Mouse (Mus musculus) 416B (cell line): ENCODE results near the gene Tln2.

Experiments
- DNase-seq: peaks from one replicate; pipeline ENCODE4 v3.0.0; 2011; ENCODE audit warnings: low read depth

Tln2 gene

GRCm38 (mm10) chr9:67545794-67546193 is 13.7 kb downstream of the Tln2 start:
- DNase-seq, result no peak

GRCm38 (mm10) chr9:67544783-67545182 is 14.7 kb downstream of the Tln2 start:
- no peak for DNase-seq

- no peak for DNase-seq
Measured at GRCm38 (mm10) chr9:67541948-67542347, 17.6 kb downstream of the Tln2 start.

GRCm38 (mm10) chr9:67539776-67540706 is 19.5 kb downstream of the Tln2 start:
- no peak for DNase-seq

GRCm38 (mm10) chr9:67534420-67534819 is 25.1 kb downstream of the Tln2 start:
- DNase-seq, result no peak

- no peak for DNase-seq
Measured at GRCm38 (mm10) chr9:67533260-67533659, 26.2 kb downstream of the Tln2 start.

GRCm38 (mm10) chr9:67532631-67533030 is 26.9 kb downstream of the Tln2 start:
- no peak for DNase-seq

- no peak for DNase-seq
Measured at GRCm38 (mm10) chr9:67529600-67529999, 29.9 kb downstream of the Tln2 start.

- no peak for DNase-seq
Measured at GRCm38 (mm10) chr9:67527726-67528125, 31.8 kb downstream of the Tln2 start.

- no peak for DNase-seq
Measured at GRCm38 (mm10) chr9:67521736-67522135, 37.8 kb downstream of the Tln2 start.

GRCm38 (mm10) chr9:67509510-67509909 is 50.0 kb downstream of the Tln2 start:
- no peak for DNase-seq

GRCm38 (mm10) chr9:67504669-67505260 is 54.7 kb downstream of the Tln2 start:
- no peak for DNase-seq

- no peak for DNase-seq
Measured at GRCm38 (mm10) chr9:67501801-67502200, 57.7 kb downstream of the Tln2 start.

GRCm38 (mm10) chr9:67496368-67496767 is 63.1 kb downstream of the Tln2 start:
- no peak for DNase-seq

- DNase-seq, result no peak
Measured at GRCm38 (mm10) chr9:67495350-67495749, 64.2 kb downstream of the Tln2 start.

GRCm38 (mm10) chr9:67493876-67494552 is 65.5 kb downstream of the Tln2 start:
- DNase-seq, result no peak

GRCm38 (mm10) chr9:67489370-67489769 is 70.1 kb downstream of the Tln2 start:
- DNase-seq, result no peak

- no peak for DNase-seq
Measured at GRCm38 (mm10) chr9:67486621-67487020, 72.9 kb downstream of the Tln2 start.

GRCm38 (mm10) chr9:67485169-67486072 is 74.1 kb downstream of the Tln2 start:
- DNase-seq, result no peak

GRCm38 (mm10) chr9:67482277-67482676 is 77.2 kb downstream of the Tln2 start:
- no peak for DNase-seq

GRCm38 (mm10) chr9:67481851-67482250 is 77.7 kb downstream of the Tln2 start:
- no peak for DNase-seq

- no peak for DNase-seq
Measured at GRCm38 (mm10) chr9:67477445-67477844, 82.1 kb downstream of the Tln2 start.
